Comparison of ENCODE assay signal across 8 mouse cellular contexts in genomic region chr14:52990569-52991327, GRCm38 (mm10).
DNase-seq lines count a peak whose midpoint lies in the region; ATAC-seq and TF ChIP-seq lines count a peak whose summit lies in the region.
"Not testable (repeated sequence)": the region's sequence is repeated elsewhere in the genome, so short reads cannot be mapped to it uniquely, and the experiment has no call there.

No protein-coding gene starts in this region.

- not testable (repeated sequence) for H3K27me3 ChIP-seq in forebrain, postnatal 0 days (ENCODE audit: insufficient read depth, low read length); hindbrain, embryonic 14.5 days (ENCODE audit: control insufficient read depth, insufficient read depth, low read length); hindbrain, postnatal 0 days (ENCODE audit: insufficient read depth, low read length); midbrain, embryonic 14.5 days (ENCODE audit: control insufficient read depth, insufficient read depth, low read length); midbrain, postnatal 0 days (ENCODE audit: insufficient read depth, low read length); neural tube, embryonic 15.5 days (replicated peaks)

- H3K36me3 ChIP-seq in forebrain, postnatal 0 days (ENCODE audit: insufficient read depth); hindbrain, embryonic 14.5 days (replicated peaks; ENCODE audit: control insufficient read depth, insufficient read depth); hindbrain, postnatal 0 days (ENCODE audit: insufficient read depth, low read length); midbrain, embryonic 14.5 days (ENCODE audit: control insufficient read depth, insufficient read depth, low read length); midbrain, postnatal 0 days (ENCODE audit: insufficient read depth, low read length); neural tube, embryonic 15.5 days: not testable (repeated sequence)

- not testable (repeated sequence) for TF ChIP-seq CTCF in forebrain, postnatal 0 days (IDR thresholded peaks at IDR 0.05; ENCODE audit: low read depth); hindbrain, postnatal 0 days (IDR thresholded peaks at IDR 0.05; ENCODE audit: low read depth); midbrain, postnatal 0 days (IDR thresholded peaks at IDR 0.05)

- H3K4me2 ChIP-seq in forebrain, postnatal 0 days (ENCODE audit: low read depth); hindbrain, embryonic 14.5 days (replicated peaks); hindbrain, postnatal 0 days (ENCODE audit: low read depth, low read length); midbrain, embryonic 14.5 days (ENCODE audit: low read length); midbrain, postnatal 0 days (ENCODE audit: low read depth, low read length, poor library complexity, severe bottlenecking); neural tube, embryonic 15.5 days: not testable (repeated sequence)

- not testable (repeated sequence) for H3K4me1 ChIP-seq in forebrain, postnatal 0 days (ENCODE audit: insufficient read depth); hindbrain, embryonic 14.5 days (replicated peaks; ENCODE audit: control insufficient read depth, insufficient read depth, low read length); hindbrain, postnatal 0 days (ENCODE audit: insufficient read depth, low read length); midbrain, embryonic 14.5 days (ENCODE audit: control insufficient read depth, insufficient read depth, low read length); midbrain, postnatal 0 days (ENCODE audit: insufficient read depth, low read length); neural tube, embryonic 15.5 days

- DNase-seq in forebrain, postnatal 0 days; hindbrain, embryonic 14.5 days (ENCODE audit: low spot score); hindbrain, postnatal 0 days (ENCODE audit: low spot score); midbrain, embryonic 14.5 days; midbrain, postnatal 0 days (ENCODE audit: low spot score): not testable (repeated sequence)

- H3K27ac ChIP-seq in forebrain, postnatal 0 days (ENCODE audit: low read depth, low read length); hindbrain, embryonic 14.5 days; hindbrain, postnatal 0 days; midbrain, embryonic 14.5 days (replicated peaks; ENCODE audit: low read depth, low read length); midbrain, postnatal 0 days (ENCODE audit: low read depth, low read length); neural tube, embryonic 15.5 days (replicated peaks): not testable (repeated sequence)

- not testable (repeated sequence) for H3K9ac ChIP-seq in forebrain, postnatal 0 days; hindbrain, embryonic 14.5 days; hindbrain, postnatal 0 days (replicated peaks; ENCODE audit: low read length); midbrain, embryonic 14.5 days (replicated peaks; ENCODE audit: low read length); midbrain, postnatal 0 days (replicated peaks; ENCODE audit: low read length, poor library complexity, severe bottlenecking); neural tube, embryonic 15.5 days (replicated peaks)

- peak; percentile 35 for ATAC-seq in forebrain, postnatal 0 days
- peak; percentile 83 to 88 for ATAC-seq in hematopoietic stem cell, adult 5-6 weeks (replicated peaks in 1 of 2; ENCODE audit: insufficient read depth in 1 of 2, low FRiP score in 2 of 2, low TSS enrichment in 1 of 2, low read depth in 1 of 2, poor library complexity in 2 of 2, severe bottlenecking in 2 of 2)
- peak; percentile 65 for ATAC-seq in hindbrain, embryonic 14.5 days (ENCODE audit: low FRiP score)
- peak; percentile 59; the same call in 1 of the 2 replicates for ATAC-seq in hindbrain, postnatal 0 days
- peak; percentile 75 for ATAC-seq in megakaryocyte-erythroid progenitor cell, adult 5-6 weeks (replicated peaks; ENCODE audit: low FRiP score, low TSS enrichment, poor library complexity, severe bottlenecking)
- peak; percentile 44; the same call in 1 of the 2 replicates for ATAC-seq in midbrain, embryonic 14.5 days (ENCODE audit: low FRiP score, low TSS enrichment)
- peak; percentile 62 for ATAC-seq in midbrain, postnatal 0 days (ENCODE audit: low FRiP score)
- peak; percentile 67 for ATAC-seq in neural tube, embryonic 15.5 days (ENCODE audit: low FRiP score)

- H3K4me3 ChIP-seq in forebrain, postnatal 0 days (ENCODE audit: low read depth, low read length); hindbrain, embryonic 14.5 days (replicated peaks; ENCODE audit: low read length); hindbrain, postnatal 0 days (ENCODE audit: low read length); midbrain, embryonic 14.5 days (replicated peaks; ENCODE audit: low read depth, low read length); midbrain, postnatal 0 days (ENCODE audit: low read depth, low read length); neural tube, embryonic 15.5 days (replicated peaks): not testable (repeated sequence)

- H3K9me3 ChIP-seq in forebrain, postnatal 0 days (ENCODE audit: low read length); hindbrain, embryonic 14.5 days (ENCODE audit: control insufficient read depth, low read length); hindbrain, postnatal 0 days (ENCODE audit: low read length); midbrain, embryonic 14.5 days (ENCODE audit: control insufficient read depth, low read length); midbrain, postnatal 0 days (ENCODE audit: low read length); neural tube, embryonic 15.5 days (replicated peaks): not testable (repeated sequence)

- WGBS in forebrain, postnatal 0 days = no CpG with 5 or more reads among the region's 12 CpGs
- WGBS in hindbrain, embryonic 14.5 days = no CpG with 5 or more reads among the region's 12 CpGs
- no CpG with 5 or more reads among the region's 12 CpGs for WGBS in hindbrain, postnatal 0 days
- no CpG with 5 or more reads among the region's 12 CpGs for WGBS in midbrain, embryonic 14.5 days
- no CpG with 5 or more reads among the region's 12 CpGs for WGBS in midbrain, postnatal 0 days
- WGBS in neural tube, embryonic 15.5 days = no CpG with 5 or more reads among the region's 12 CpGs

Comparison
In these comparisons a context has a peak if more than half of its experiments do, and no peak if none do; other contexts are left out.
1. ATAC-seq: peak in every context shown above with its lines; median percentile 86 in hematopoietic stem cell, adult 5-6 weeks; 75 in megakaryocyte-erythroid progenitor cell, adult 5-6 weeks; 67 in neural tube, embryonic 15.5 days; 65 in hindbrain, embryonic 14.5 days; 62 in midbrain, postnatal 0 days; 59 in hindbrain, postnatal 0 days; 44 in midbrain, embryonic 14.5 days; 35 in forebrain, postnatal 0 days.